Mouse (Mus musculus) midbrain, embryonic 15.5 days (tissue): ENCODE measurements around the gene Gm17455. TPM values are rescaled to one million over a fixed set of nuclear protein-coding genes. Genes with fewer than 3 reads are reported as not detected.

Experiments used
- ATAC-seq: fragments of 200-750 bp; cut with Nextera tagmentation; replicated peaks from 2 replicates; pipeline ENCODE4 v1.8.0; 2017; ENCODE audit warnings: moderate TSS enrichment
- H3K27ac ChIP-seq: fragments of 300-500 bp; sonication (generic); 2 replicates; pipeline ENCODE4 v1.5.1; 2015; ENCODE audit warnings: mild to moderate bottlenecking, inconsistent platforms
- H3K27me3 ChIP-seq: fragments of 300-500 bp; sonication (generic); replicated peaks from 2 replicates; pipeline ENCODE4 v1.6.1; 2015; ENCODE audit warnings: inconsistent platforms
- H3K36me3 ChIP-seq: fragments of 300-500 bp; sonication (generic); replicated peaks from 2 replicates; pipeline ENCODE4 v1.6.1; 2015; ENCODE audit warnings: inconsistent platforms
- H3K4me1 ChIP-seq: fragments of 300-500 bp; sonication (generic); 2 replicates; pipeline ENCODE4 v1.6.1; 2015; ENCODE audit warnings: inconsistent platforms
- H3K4me2 ChIP-seq: fragments of 300-500 bp; sonication (generic); 2 replicates; pipeline ENCODE4 v1.6.1; 2015; ENCODE audit warnings: inconsistent platforms, mild to moderate bottlenecking, moderate library complexity
- H3K4me3 ChIP-seq: fragments of 300-500 bp; sonication (generic); 2 replicates; pipeline ENCODE4 v1.5.1; 2015; ENCODE audit warnings: mild to moderate bottlenecking, inconsistent platforms
- H3K9ac ChIP-seq: fragments of 300-500 bp; sonication (generic); 2 replicates; pipeline ENCODE4 v1.6.1; 2015; ENCODE audit warnings: mild to moderate bottlenecking, inconsistent platforms
- H3K9me3 ChIP-seq: fragments of 300-500 bp; sonication (generic); 2 replicates; pipeline ENCODE4 v1.6.1; 2016; ENCODE audit warnings: inconsistent platforms
- WGBS: fragments of 180-500 bp; shearing (Covaris S2); methylation state at CpG from one replicate; pipeline ENCODE4 v1.1.7; 2015; ENCODE audit warnings: mixed read lengths; 5-methylcytosine and 5-hydroxymethylcytosine counted together
- polyA plus RNA-seq: library from polyadenylated mRNA; unstranded; fragments of >200 nt; fragmentation: Nextera tagmentation; extraction: Ambion mirVana; gene quantifications from 2 replicates; pipeline ENCODE4 v1.2.1, GENCODE M21; 2015

Gm17455 gene
- polyA plus RNA-seq, 1 experiment from 2014 or later, result 8.9 TPM

GRCm38 (mm10) chr10:60442321-60442720, 42.8 kb downstream of the Gm17455 start:
- Histone ChIP-seq H3K4me3 (no peak overlapping the region), H3K4me2 (no peak overlapping the region), H3K27me3 (no peaks in the 10 kb centered on the region), H3K36me3 (no peaks in the 10 kb centered on the region), H3K4me1 (no peaks in the 10 kb centered on the region), H3K9me3 (no peaks in the 10 kb centered on the region), H3K27ac (no peak overlapping the region), H3K9ac (no peak overlapping the region)
- WGBS, result 93% methylated on average over 4 of the region's 4 CpGs
- no peak for ATAC-seq

GRCm38 (mm10) chr10:60443078-60443477, 43.6 kb downstream of the Gm17455 start:
- Histone ChIP-seq H3K27ac (no peak overlapping the region), H3K36me3 (no peaks in the 10 kb centered on the region), H3K9me3 (no peaks in the 10 kb centered on the region), H3K27me3 (no peaks in the 10 kb centered on the region), H3K4me2 (no peak overlapping the region), H3K4me1 (no peaks in the 10 kb centered on the region), H3K9ac (no peak overlapping the region), H3K4me3 (no peak overlapping the region)
- ATAC-seq, result no peak
- 10% methylated on average over 2 of the region's 2 CpGs for WGBS

- no peaks in the 10 kb centered on the region for H3K36me3 ChIP-seq
- no peaks in the 10 kb centered on the region for H3K27me3 ChIP-seq
- H3K4me3 ChIP-seq, result no peak overlapping the region
- H3K9me3 ChIP-seq, result no peaks in the 10 kb centered on the region
- no peak overlapping the region for H3K9ac ChIP-seq
- no peak for ATAC-seq
- no peak overlapping the region for H3K27ac ChIP-seq
- H3K4me2 ChIP-seq, result no peak overlapping the region
- no peaks in the 10 kb centered on the region for H3K4me1 ChIP-seq
- WGBS, result 67% methylated on average over 8 of the region's 8 CpGs
Measured at GRCm38 (mm10) chr10:60445031-60445593, 45.6 kb downstream of the Gm17455 start.

GRCm38 (mm10) chr10:60447186-60447585, 47.7 kb downstream of the Gm17455 start:
- H3K4me3 ChIP-seq, result no peak overlapping the region
- no peak overlapping the region for H3K9ac ChIP-seq
- ATAC-seq, result no peak
- no peaks in the 10 kb centered on the region for H3K27me3 ChIP-seq
- H3K36me3 ChIP-seq, result no peaks in the 10 kb centered on the region
- H3K9me3 ChIP-seq, result no peaks in the 10 kb centered on the region
- H3K4me1 ChIP-seq, result no peaks in the 10 kb centered on the region
- WGBS, result 82% methylated on average over 12 of the region's 12 CpGs
- no peak overlapping the region for H3K27ac ChIP-seq
- H3K4me2 ChIP-seq, result no peak overlapping the region

Other genes starting within 250 kb of the Gm17455 start
- gene Chst3, start 180.5 kb upstream of the Gm17455 start, polyA plus RNA-seq, result 1.1 and 1.6 TPM in 2 replicates
- 169 and 192 TPM in 2 replicates for gene Psap, start 122.1 kb upstream of the Gm17455 start, polyA plus RNA-seq
- 2.5 and 3.0 TPM in 2 replicates for gene Vsir, start 52.9 kb upstream of the Gm17455 start, polyA plus RNA-seq